Mouse (Mus musculus) ES-Bruce4 (cell line): ENCODE results near the gene Grm1. TPM values are rescaled to one million over a fixed set of nuclear protein-coding genes. Genes with fewer than 3 reads are reported as not detected.

ENCODE experiments used
- H3K27ac ChIP-seq: 2 replicates; pipeline ENCODE4 v1.5.1; 2012; ENCODE audit warnings: low read length, inconsistent platforms; ENCODE audit not compliant: insufficient read depth
- H3K27me3 ChIP-seq: 2 replicates; pipeline ENCODE4 v1.6.1; 2012; ENCODE audit warnings: mild to moderate bottlenecking, low read length, inconsistent platforms; ENCODE audit not compliant: control insufficient read depth, poor library complexity, insufficient read depth, severe bottlenecking
- H3K36me3 ChIP-seq: 2 replicates; pipeline ENCODE4 v1.6.1; 2012; ENCODE audit warnings: inconsistent platforms, mild to moderate bottlenecking, low read length, moderate library complexity; ENCODE audit not compliant: control insufficient read depth, poor library complexity, insufficient read depth, severe bottlenecking
- H3K4me1 ChIP-seq: one replicate; pipeline ENCODE4 v1.8.1; 2011; ENCODE audit warnings: low read length; ENCODE audit not compliant: control insufficient read depth, insufficient read depth
- H3K4me3 ChIP-seq: 2 replicates; pipeline ENCODE4 v1.5.1; 2011; ENCODE audit warnings: low read depth, mild to moderate bottlenecking, low read length
- H3K9ac ChIP-seq: 2 replicates; pipeline ENCODE4 v1.6.1; 2012; ENCODE audit warnings: low read depth, mild to moderate bottlenecking, inconsistent platforms; ENCODE audit not compliant: poor library complexity, severe bottlenecking
- H3K9me3 ChIP-seq: replicated peaks from 2 replicates; pipeline ENCODE4 v1.6.1; 2012; ENCODE audit warnings: mild to moderate bottlenecking, low read length, inconsistent platforms; ENCODE audit not compliant: control insufficient read depth, poor library complexity, insufficient read depth, severe bottlenecking
- CTCF ChIP-seq: IDR thresholded peaks from one replicate; pipeline ENCODE4 v1.8.1; 2011; ENCODE audit warnings: low read depth, low read length
- EP300 ChIP-seq: IDR thresholded peaks from 2 replicates; pipeline ENCODE4 v1.6.1; 2011; ENCODE audit warnings: low read depth, low read length; ENCODE audit not compliant: insufficient read depth
- POLR2A ChIP-seq: IDR thresholded peaks from one replicate; pipeline ENCODE4 v1.8.1; 2011; ENCODE audit warnings: low read length; ENCODE audit not compliant: insufficient read depth
- polyA plus RNA-seq: library from polyadenylated mRNA; stranded (reverse); fragments of >200 nt; gene quantifications from 2 replicates; pipeline ENCODE4 v1.2.4, GENCODE M21; 2011; ENCODE audit warnings: low read depth; ENCODE audit not compliant: missing spikeins, insufficient read depth, insufficient read length

Grm1 gene
- polyA plus RNA-seq, 1 experiment, result not detected

DNA sequence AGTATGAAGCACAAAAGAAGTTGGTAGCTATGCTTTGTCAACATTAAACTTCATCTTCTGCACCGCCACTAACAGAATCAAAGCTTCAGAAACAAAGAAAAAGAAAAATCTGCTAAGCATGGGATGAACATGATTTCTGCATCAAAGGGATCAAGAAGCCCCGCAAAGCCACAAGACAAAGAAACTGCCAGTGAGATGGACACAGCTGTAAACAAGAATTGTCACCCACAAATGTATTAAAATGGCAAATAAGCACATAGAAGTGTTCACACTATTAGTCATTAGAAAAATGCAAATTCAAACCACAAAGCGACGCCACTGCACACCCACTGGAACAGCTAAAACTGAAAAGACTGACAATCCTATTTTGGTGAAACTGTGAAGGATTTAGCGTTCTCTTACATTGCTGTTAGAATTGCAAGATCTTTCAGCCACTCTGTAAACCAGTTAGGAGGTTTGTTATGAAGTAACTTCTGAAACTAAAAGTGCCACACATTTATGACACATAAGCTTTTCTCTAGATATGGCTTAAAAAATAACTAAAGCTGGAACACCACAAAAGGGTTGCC lies 153.3 kb downstream of the Grm1 start:
- Histone ChIP-seq H3K9me3 (no peaks in the 10 kb centered on the region), H3K36me3 (no peaks in the 10 kb centered on the region), H3K27ac (no peak overlapping the region), H3K4me3 (no peak overlapping the region), H3K9ac (no peak overlapping the region), H3K4me1 (no peaks in the 10 kb centered on the region), H3K27me3 (no peaks in the 10 kb centered on the region)
- TF ChIP-seq CTCF (no peak), POLR2A (no peak), EP300 (no peak)

DNA sequence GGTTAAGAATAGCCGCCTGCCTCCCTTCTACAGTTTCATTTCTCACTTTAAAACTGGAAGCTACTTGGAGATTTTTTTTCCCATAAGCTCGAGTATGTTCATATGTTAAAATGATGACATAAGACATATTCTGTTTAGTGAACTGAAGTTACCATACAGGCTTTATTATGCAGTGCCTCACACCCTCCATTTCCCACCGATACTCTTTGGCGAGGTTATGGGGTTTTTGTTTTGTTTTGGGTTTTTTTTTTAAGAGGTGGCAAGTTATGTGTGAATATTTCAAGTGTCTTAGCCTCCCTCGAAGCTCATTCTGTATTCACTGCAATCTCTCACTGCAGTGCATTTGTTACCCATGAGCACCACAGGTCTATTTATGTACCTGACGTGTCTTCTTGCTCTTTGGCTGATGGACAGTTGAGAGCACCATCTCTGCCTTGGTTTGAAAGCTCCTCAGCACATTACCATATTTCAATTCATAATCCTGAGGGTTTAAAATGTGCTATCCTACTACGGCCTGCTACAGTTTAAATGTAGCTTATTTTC lies 164.2 kb downstream of the Grm1 start:
- Histone ChIP-seq H3K9ac (no peak overlapping the region), H3K4me3 (no peak overlapping the region), H3K36me3 (no peaks in the 10 kb centered on the region), H3K4me1 (no peaks in the 10 kb centered on the region), H3K27me3 (no peaks in the 10 kb centered on the region), H3K9me3 (no peaks in the 10 kb centered on the region), H3K27ac (no peak overlapping the region)
- TF ChIP-seq CTCF (no peak), POLR2A (no peak), EP300 (no peak)

DNA sequence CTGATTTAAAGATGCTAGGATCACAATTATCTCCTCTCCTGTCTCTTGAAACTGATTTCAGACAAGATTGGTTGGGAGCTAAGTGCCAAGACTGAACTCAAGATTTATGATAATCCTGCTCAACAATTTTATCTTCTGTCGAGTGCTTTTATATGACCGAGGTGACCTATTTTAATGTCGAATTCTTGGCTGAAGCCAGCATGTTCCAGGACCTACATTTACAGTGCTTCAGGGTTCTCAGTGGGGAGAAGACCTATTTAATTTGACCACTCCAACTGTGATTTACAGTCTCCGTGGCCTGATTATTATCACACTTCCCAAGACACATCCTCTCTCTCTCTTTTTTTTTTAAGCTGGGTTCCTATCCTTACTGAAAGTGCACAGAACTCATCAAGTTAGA lies 168.5 kb downstream of the Grm1 start:
- Histone ChIP-seq H3K9me3 (no peaks in the 10 kb centered on the region), H3K9ac (no peak overlapping the region), H3K4me3 (no peak overlapping the region), H3K27me3 (no peaks in the 10 kb centered on the region), H3K27ac (no peak overlapping the region), H3K36me3 (no peaks in the 10 kb centered on the region), H3K4me1 (no peaks in the 10 kb centered on the region)
- no peak for TF ChIP-seq POLR2A
- no peak for TF ChIP-seq CTCF
- TF ChIP-seq EP300, result no peak

DNA sequence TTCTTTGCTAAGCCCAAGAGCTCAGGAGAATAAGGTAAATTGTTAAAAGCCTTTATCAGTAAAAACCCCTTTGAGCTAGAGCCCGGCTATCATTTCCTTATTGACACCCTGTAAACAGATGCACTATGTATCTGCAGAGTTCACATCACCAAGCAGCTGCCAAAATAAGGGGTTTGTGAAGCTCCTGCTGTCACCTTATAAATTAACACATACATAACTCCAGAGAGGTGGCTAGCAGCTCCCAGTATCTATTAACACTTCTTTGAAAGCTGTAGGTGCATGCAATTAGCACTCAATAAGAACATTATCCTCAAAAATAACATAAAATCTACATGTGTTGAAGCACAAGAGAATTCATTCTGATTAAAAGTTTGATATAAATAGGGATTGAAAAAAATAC lies 191.9 kb downstream of the Grm1 start:
- TF ChIP-seq CTCF, result no peak
- no peak for TF ChIP-seq POLR2A
- no peak for TF ChIP-seq EP300
- H3K4me3 ChIP-seq, result no peak overlapping the region
- H3K27me3 ChIP-seq, result no peaks in the 10 kb centered on the region
- no peaks in the 10 kb centered on the region for H3K9me3 ChIP-seq
- H3K4me1 ChIP-seq, result no peaks in the 10 kb centered on the region
- H3K36me3 ChIP-seq, result no peaks in the 10 kb centered on the region
- H3K9ac ChIP-seq, result no peak overlapping the region
- H3K27ac ChIP-seq, result no peak overlapping the region

DNA sequence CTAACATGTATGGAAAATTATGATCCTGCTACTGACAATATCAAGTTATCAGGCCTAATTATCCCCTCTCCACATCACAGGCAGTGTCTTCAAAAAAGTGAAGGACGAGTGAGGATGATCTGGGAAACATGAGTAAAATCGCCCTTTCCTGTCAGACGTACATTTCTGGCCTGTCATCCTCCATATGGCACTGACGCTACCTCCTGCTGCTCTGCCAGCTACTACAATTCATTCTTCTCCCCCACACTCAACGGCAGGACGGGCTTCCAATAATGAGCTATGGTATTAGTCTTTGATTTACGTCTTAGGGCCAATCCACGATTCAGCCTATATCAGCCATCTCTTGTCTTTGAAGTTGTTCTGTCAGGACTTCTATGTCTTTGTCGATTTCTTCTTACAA lies 193.6 kb downstream of the Grm1 start:
- TF ChIP-seq POLR2A (no peak), CTCF (no peak), EP300 (no peak)
- Histone ChIP-seq H3K9me3 (no peaks in the 10 kb centered on the region), H3K27ac (no peak overlapping the region), H3K36me3 (no peaks in the 10 kb centered on the region), H3K4me1 (no peaks in the 10 kb centered on the region), H3K27me3 (no peaks in the 10 kb centered on the region), H3K4me3 (no peak overlapping the region), H3K9ac (no peak overlapping the region)

DNA sequence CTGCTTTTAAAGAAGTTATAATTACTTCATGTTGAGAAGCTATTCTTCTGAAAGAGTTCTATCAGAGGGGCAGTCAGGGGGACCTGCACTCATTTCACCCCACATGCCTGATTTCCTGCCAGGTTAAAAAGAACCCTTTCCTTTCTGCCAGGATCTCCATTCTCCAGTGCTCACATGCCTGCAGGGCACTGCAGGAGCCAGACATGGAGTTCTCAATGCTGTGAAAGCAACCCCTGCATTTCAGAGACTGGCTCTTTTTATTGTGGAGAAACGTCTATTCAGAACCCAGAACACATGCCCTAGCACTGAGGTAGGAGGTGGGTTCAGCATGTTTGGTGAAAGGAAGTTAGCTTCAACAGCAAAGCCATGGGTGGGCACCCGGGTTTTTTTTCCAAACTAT lies 197.2 kb downstream of the Grm1 start:
- H3K36me3 ChIP-seq, result no peaks in the 10 kb centered on the region
- TF ChIP-seq CTCF, result no peak
- no peak for TF ChIP-seq POLR2A
- TF ChIP-seq EP300, result no peak
- H3K4me1 ChIP-seq, result no peaks in the 10 kb centered on the region
- H3K27me3 ChIP-seq, result no peaks in the 10 kb centered on the region
- H3K4me3 ChIP-seq, result no peak overlapping the region
- no peak overlapping the region for H3K27ac ChIP-seq
- no peaks in the 10 kb centered on the region for H3K9me3 ChIP-seq
- H3K9ac ChIP-seq, result no peak overlapping the region
